Mouse (Mus musculus): Measurements from ENCODE around the gene Cntfr. TPM values are rescaled to one million over a fixed set of nuclear protein-coding genes. Genes with fewer than 3 reads are reported as not detected.

Cntfr gene
- polyA plus RNA-seq, 1 experiment from 2014 or later, result 8.6 TPM

- DNase-seq (ENCODE audit: low spot score), result no peak
- 43% methylated on average over 6 of the region's 6 CpGs for WGBS
- H3K27ac ChIP-seq, result peak overlapping the region; percentile 28; the same call in 1 of the 2 replicates
Measured at GRCm38 (mm10) chr4:41678863-41679262, 18.0 kb downstream of the Cntfr start.

GRCm38 (mm10) chr4:41677006-41677629, 19.8 kb downstream of the Cntfr start:
- no peak overlapping the region for H3K9ac ChIP-seq (ENCODE audit: low read depth, low read length)
- TF ChIP-seq CTCF (IDR thresholded peaks at IDR 0.05; ENCODE audit: low read depth), result no peak
- peak; percentile 77 for ATAC-seq (replicated peaks; ENCODE audit: low FRiP score, low read depth)
- peaks cover 35% of the 10 kb centered on the region for H3K4me1 ChIP-seq (replicated peaks; ENCODE audit: insufficient read depth, low read length)
- DNase-seq (ENCODE audit: low spot score), result peak; percentile 77
- 29% methylated on average over 13 of the region's 13 CpGs for WGBS
- H3K27ac ChIP-seq, result 0 out of 2 replicates have a peak overlapping the region, but pooled peaks have one; percentile 8
- no peak overlapping the region for H3K4me2 ChIP-seq (ENCODE audit: low read length)
- no peaks in the 10 kb centered on the region; the same call in 1 of the 2 replicates for H3K27me3 ChIP-seq (ENCODE audit: insufficient read depth, low read length)
- H3K9me3 ChIP-seq (replicated peaks; ENCODE audit: low read length), result no peaks in the 10 kb centered on the region
- no peaks in the 10 kb centered on the region for H3K36me3 ChIP-seq (ENCODE audit: insufficient read depth, low read length)
- no peak overlapping the region for H3K4me3 ChIP-seq (replicated peaks; ENCODE audit: low read depth, low read length)

More at GRCm38 (mm10) chr4:41678863-41679262, 18.0 kb downstream of the Cntfr start:
- H3K36me3 ChIP-seq (ENCODE audit: insufficient read depth, low read length), result no peaks in the 10 kb centered on the region
- no peaks in the 10 kb centered on the region for H3K9me3 ChIP-seq (replicated peaks; ENCODE audit: low read length)
- no peaks in the 10 kb centered on the region; the same call in 1 of the 2 replicates for H3K27me3 ChIP-seq (ENCODE audit: insufficient read depth, low read length)
- no peak for ATAC-seq (replicated peaks; ENCODE audit: low FRiP score, low read depth)
- TF ChIP-seq CTCF (IDR thresholded peaks at IDR 0.05; ENCODE audit: low read depth), result no peak
- no peak overlapping the region for H3K4me3 ChIP-seq (replicated peaks; ENCODE audit: low read depth, low read length)
- no peak overlapping the region for H3K4me2 ChIP-seq (ENCODE audit: low read length)
- no peak overlapping the region for H3K9ac ChIP-seq (ENCODE audit: low read depth, low read length)
- peaks cover 33% of the 10 kb centered on the region for H3K4me1 ChIP-seq (replicated peaks; ENCODE audit: insufficient read depth, low read length)

- DNase-seq (ENCODE audit: low spot score) (no peak), ATAC-seq (replicated peaks; ENCODE audit: low FRiP score, low read depth) (peak; percentile 77; the same call in 1 of the 2 replicates)
- TF ChIP-seq CTCF (IDR thresholded peaks at IDR 0.05; ENCODE audit: low read depth), result no peak
- no peak overlapping the region for H3K4me2 ChIP-seq (ENCODE audit: low read length)
- no peak overlapping the region for H3K9ac ChIP-seq (ENCODE audit: low read depth, low read length)
- no peaks in the 10 kb centered on the region for H3K9me3 ChIP-seq (replicated peaks; ENCODE audit: low read length)
- H3K4me1 ChIP-seq (replicated peaks; ENCODE audit: insufficient read depth, low read length), result peaks cover 41% of the 10 kb centered on the region
- no peak overlapping the region for H3K4me3 ChIP-seq (replicated peaks; ENCODE audit: low read depth, low read length)
- 56% methylated on average over 17 of the region's 17 CpGs for WGBS
- H3K27me3 ChIP-seq (ENCODE audit: insufficient read depth, low read length), result no peaks in the 10 kb centered on the region; the same call in 1 of the 2 replicates
- H3K27ac ChIP-seq, result peak overlapping the region; percentile 40; the same call in 1 of the 2 replicates
- H3K36me3 ChIP-seq (ENCODE audit: insufficient read depth, low read length), result no peaks in the 10 kb centered on the region
Measured at GRCm38 (mm10) chr4:41676248-41677005, 20.5 kb downstream of the Cntfr start.

GRCm38 (mm10) chr4:41673186-41673585, 23.7 kb downstream of the Cntfr start:
- H3K9ac ChIP-seq (ENCODE audit: low read depth, low read length), result no peak overlapping the region
- WGBS, result 64% methylated on average over 19 of the region's 19 CpGs
- no peak for TF ChIP-seq CTCF (IDR thresholded peaks at IDR 0.05; ENCODE audit: low read depth)
- no peak overlapping the region for H3K4me2 ChIP-seq (ENCODE audit: low read length)
- H3K27ac ChIP-seq, result no peak overlapping the region
- no peak overlapping the region for H3K4me3 ChIP-seq (replicated peaks; ENCODE audit: low read depth, low read length)
- DNase-seq (ENCODE audit: low spot score), result no peak
- ATAC-seq (replicated peaks; ENCODE audit: low FRiP score, low read depth), result no peak
- no peaks in the 10 kb centered on the region for H3K36me3 ChIP-seq (ENCODE audit: insufficient read depth, low read length)
- no peaks in the 10 kb centered on the region for H3K9me3 ChIP-seq (replicated peaks; ENCODE audit: low read length)
- no peaks in the 10 kb centered on the region for H3K27me3 ChIP-seq (ENCODE audit: insufficient read depth, low read length)
- H3K4me1 ChIP-seq (replicated peaks; ENCODE audit: insufficient read depth, low read length), result peaks cover 26% of the 10 kb centered on the region

GRCm38 (mm10) chr4:41672522-41672963, 24.3 kb downstream of the Cntfr start:
- no peak for TF ChIP-seq CTCF (IDR thresholded peaks at IDR 0.05; ENCODE audit: low read depth)
- no peak for ATAC-seq (replicated peaks; ENCODE audit: low FRiP score, low read depth)
- Histone ChIP-seq H3K27ac (no peak overlapping the region), H3K9ac (ENCODE audit: low read depth, low read length) (no peak overlapping the region), H3K4me1 (replicated peaks; ENCODE audit: insufficient read depth, low read length) (peaks cover 26% of the 10 kb centered on the region), H3K4me3 (replicated peaks; ENCODE audit: low read depth, low read length) (no peak overlapping the region), H3K27me3 (ENCODE audit: insufficient read depth, low read length) (no peaks in the 10 kb centered on the region), H3K4me2 (ENCODE audit: low read length) (no peak overlapping the region), H3K9me3 (replicated peaks; ENCODE audit: low read length) (no peaks in the 10 kb centered on the region), H3K36me3 (ENCODE audit: insufficient read depth, low read length) (no peaks in the 10 kb centered on the region)
- WGBS, result 33% methylated on average over 8 of the region's 8 CpGs
- peak; percentile 35 for DNase-seq (ENCODE audit: low spot score)

GRCm38 (mm10) chr4:41671963-41672480, 24.9 kb downstream of the Cntfr start:
- H3K27me3 ChIP-seq (ENCODE audit: insufficient read depth, low read length), result no peaks in the 10 kb centered on the region
- no peak overlapping the region for H3K27ac ChIP-seq
- no peak overlapping the region for H3K4me3 ChIP-seq (replicated peaks; ENCODE audit: low read depth, low read length)
- ATAC-seq (replicated peaks; ENCODE audit: low FRiP score, low read depth) (no peak), DNase-seq (ENCODE audit: low spot score) (no peak)
- WGBS, result 7% methylated on average over 8 of the region's 8 CpGs
- no peak overlapping the region for H3K4me2 ChIP-seq (ENCODE audit: low read length)
- no peaks in the 10 kb centered on the region for H3K9me3 ChIP-seq (replicated peaks; ENCODE audit: low read length)
- peaks cover 25% of the 10 kb centered on the region for H3K4me1 ChIP-seq (replicated peaks; ENCODE audit: insufficient read depth, low read length)
- no peak for TF ChIP-seq CTCF (IDR thresholded peaks at IDR 0.05; ENCODE audit: low read depth)
- H3K36me3 ChIP-seq (ENCODE audit: insufficient read depth, low read length), result no peaks in the 10 kb centered on the region
- H3K9ac ChIP-seq (ENCODE audit: low read depth, low read length), result no peak overlapping the region; the same call in 1 of the 2 replicates
